Mouse (Mus musculus) intestine, embryonic 14.5 days (tissue): ENCODE data around the gene Cdiptos. TPM values are rescaled to one million over a fixed set of nuclear protein-coding genes. Genes with fewer than 3 reads are reported as not detected.

ENCODE experiments used
- ATAC-seq: fragments of 200-750 bp; cut with Nextera tagmentation; replicated peaks from 2 replicates; pipeline ENCODE4 v1.8.0; 2017; ENCODE audit warnings: low read depth, moderate number of reproducible peaks, moderate TSS enrichment, moderate library complexity; ENCODE audit not compliant: low FRiP score, low TSS enrichment
- DNase-seq: peaks from one replicate; pipeline ENCODE4 v3.0.0-alpha.2; 2018; ENCODE audit warnings: low spot score
- H3K27ac ChIP-seq: fragments of 300-500 bp; sonication (generic); 2 replicates; pipeline ENCODE4 v1.5.1; 2014; ENCODE audit warnings: low read depth, mild to moderate bottlenecking, control low read depth
- H3K27me3 ChIP-seq: fragments of 300-500 bp; sonication (generic); replicated peaks from 2 replicates; pipeline ENCODE4 v1.6.1; 2014; ENCODE audit warnings: low read length, control low read depth; ENCODE audit not compliant: control insufficient read depth, insufficient read depth
- H3K36me3 ChIP-seq: fragments of 300-500 bp; sonication (generic); 2 replicates; pipeline ENCODE4 v1.6.1; 2014; ENCODE audit warnings: low read length, control low read depth; ENCODE audit not compliant: control insufficient read depth, insufficient read depth
- H3K4me1 ChIP-seq: fragments of 300-500 bp; sonication (generic); replicated peaks from 2 replicates; pipeline ENCODE4 v1.6.1; 2014; ENCODE audit warnings: low read length, control low read depth, mixed read lengths; ENCODE audit not compliant: control insufficient read depth, insufficient read depth
- H3K4me2 ChIP-seq: fragments of 300-500 bp; sonication (generic); 2 replicates; pipeline ENCODE4 v1.6.1; 2014; ENCODE audit warnings: low read length
- H3K4me3 ChIP-seq: fragments of 300-500 bp; sonication (generic); 2 replicates; pipeline ENCODE4 v1.5.1; 2014; ENCODE audit warnings: low read depth, low read length, control low read depth, mixed read lengths
- H3K9ac ChIP-seq: fragments of 300-500 bp; sonication (generic); 2 replicates; pipeline ENCODE4 v1.6.1; 2014; ENCODE audit warnings: mild to moderate bottlenecking, low read length
- H3K9me3 ChIP-seq: fragments of 300-500 bp; sonication (generic); 2 replicates; pipeline ENCODE4 v1.6.1; 2016; ENCODE audit warnings: low read length, control low read depth; ENCODE audit not compliant: control insufficient read depth
- WGBS: fragments of 180-500 bp; shearing (Covaris S2); extraction: QIAGEN DNeasy Blood & Tissue Kit; methylation state at CpG from one replicate; pipeline ENCODE4 v1.1.7; 2014; 5-methylcytosine and 5-hydroxymethylcytosine counted together
- polyA plus RNA-seq: library from polyadenylated mRNA; unstranded; fragments of >200 nt; fragmentation: Nextera tagmentation; extraction: Ambion mirVana; gene quantifications from 2 replicates; pipeline ENCODE4 v1.2.1, GENCODE M21; 2014

The Cdiptos gene
- polyA plus RNA-seq, 1 experiment from 2014 or later = 2.2 TPM

- Histone ChIP-seq H3K4me1 (no peaks in the 10 kb centered on the region), H3K27ac (no peak overlapping the region), H3K27me3 (no peaks in the 10 kb centered on the region), H3K9ac (no peak overlapping the region), H3K4me2 (no peak overlapping the region), H3K4me3 (no peak overlapping the region), H3K36me3 (no peaks in the 10 kb centered on the region), H3K9me3 (no peaks in the 10 kb centered on the region)
- ATAC-seq = no peak
- 62% methylated on average over 8 of the region's 8 CpGs for WGBS
- no peak for DNase-seq
Measured at GRCm38 (mm10) chr7:126988816-126989215, 12.9 kb upstream of the Cdiptos start.

- 47% methylated on average over 9 of the region's 9 CpGs for WGBS
- H3K27ac ChIP-seq = no peak overlapping the region
Measured at GRCm38 (mm10) chr7:126986319-126986718, 10.4 kb upstream of the Cdiptos start.

GRCm38 (mm10) chr7:126984667-126985444 is 9.0 kb upstream of the Cdiptos start:
- 38% methylated on average over 10 of the region's 10 CpGs for WGBS
- H3K4me3 ChIP-seq = no peak overlapping the region
- no peaks in the 10 kb centered on the region for H3K4me1 ChIP-seq
- H3K9ac ChIP-seq = no peak overlapping the region
- ATAC-seq = no peak
- no peaks in the 10 kb centered on the region for H3K9me3 ChIP-seq
- H3K4me2 ChIP-seq = no peak overlapping the region
- H3K36me3 ChIP-seq = peaks cover 13% of the 10 kb centered on the region
- no peak overlapping the region for H3K27ac ChIP-seq
- no peak for DNase-seq
- no peaks in the 10 kb centered on the region for H3K27me3 ChIP-seq

More at GRCm38 (mm10) chr7:126986319-126986718, 10.4 kb upstream of the Cdiptos start:
- ATAC-seq = peak; percentile 62; the same call in 1 of the 2 replicates
- Histone ChIP-seq H3K9ac (no peak overlapping the region), H3K9me3 (no peaks in the 10 kb centered on the region), H3K4me3 (no peak overlapping the region), H3K27me3 (no peaks in the 10 kb centered on the region), H3K4me2 (no peak overlapping the region), H3K4me1 (no peaks in the 10 kb centered on the region), H3K36me3 (0 out of 2 replicates have a peak, but pooled peaks cover under 1% of the 10 kb centered on the region)
- peak; percentile 54 for DNase-seq

- Histone ChIP-seq H3K9me3 (no peaks in the 10 kb centered on the region), H3K4me3 (no peak overlapping the region), H3K27ac (no peak overlapping the region), H3K36me3 (peaks cover 31% of the 10 kb centered on the region), H3K9ac (no peak overlapping the region), H3K27me3 (no peaks in the 10 kb centered on the region), H3K4me2 (no peak overlapping the region), H3K4me1 (no peaks in the 10 kb centered on the region)
- DNase-seq = no peak
- 71% methylated on average over 7 of the region's 7 CpGs for whole genome bisulfite sequencing
- ATAC-seq = no peak
Measured at GRCm38 (mm10) chr7:126983113-126983512, 7.2 kb upstream of the Cdiptos start.

DNA sequence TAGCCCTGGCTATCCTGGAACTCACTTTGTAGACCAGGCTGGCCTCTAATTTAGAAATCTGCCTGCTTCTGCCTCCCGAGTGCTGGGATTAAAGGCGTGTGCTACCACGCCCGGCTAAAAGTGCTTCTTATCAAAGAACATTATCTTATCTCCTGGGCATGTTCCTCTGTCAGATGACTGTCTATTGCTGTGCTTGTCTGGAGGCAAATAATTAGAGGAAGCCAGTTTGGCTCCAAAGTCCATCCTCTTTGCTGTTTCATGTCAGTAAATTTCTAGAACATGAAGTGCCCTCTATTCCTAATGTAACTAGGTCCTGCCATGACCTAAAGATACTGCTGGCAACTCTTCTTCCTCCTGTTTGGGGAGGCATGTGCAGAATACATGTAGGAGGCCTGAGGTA is 6.2 kb upstream of the Cdiptos start:
- WGBS = 78% methylated on average over 4 of the region's 4 CpGs

DNA sequence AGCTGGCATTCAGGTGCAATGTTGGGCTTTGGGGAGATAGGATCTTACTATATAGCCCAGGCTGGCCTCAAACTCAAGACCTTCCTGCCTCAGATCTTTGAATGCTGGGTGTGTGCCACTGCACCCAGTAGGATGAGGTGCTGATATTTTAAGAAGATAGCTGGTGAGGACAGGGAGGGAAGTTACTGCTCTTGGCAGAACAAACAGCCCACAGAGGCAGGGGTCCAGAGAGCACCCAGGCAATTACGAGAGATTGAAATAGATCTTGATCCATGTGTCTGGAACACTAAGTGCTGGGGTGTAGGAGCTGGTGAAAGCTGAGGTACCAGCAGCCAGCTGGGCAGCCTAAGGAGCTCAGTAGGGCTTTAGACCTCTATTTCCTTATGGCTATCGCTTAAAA is 5.7 kb upstream of the Cdiptos start:
- WGBS = 79% methylated on average over 2 of the region's 2 CpGs
- no peaks in the 10 kb centered on the region for H3K27me3 ChIP-seq
- ATAC-seq (no peak), DNase-seq (no peak)
- no peak overlapping the region for H3K4me3 ChIP-seq
- H3K9ac ChIP-seq = no peak overlapping the region
- H3K4me1 ChIP-seq = 0 out of 2 replicates have a peak, but pooled peaks cover 5% of the 10 kb centered on the region
- H3K27ac ChIP-seq = no peak overlapping the region
- H3K36me3 ChIP-seq = peaks cover 35% of the 10 kb centered on the region
- H3K4me2 ChIP-seq = no peak overlapping the region
- no peaks in the 10 kb centered on the region for H3K9me3 ChIP-seq

More for the DNA sequence above, 6.2 kb upstream of the Cdiptos start:
- ATAC-seq (no peak), DNase-seq (no peak)
- no peaks in the 10 kb centered on the region for H3K9me3 ChIP-seq
- H3K9ac ChIP-seq = no peak overlapping the region
- no peak overlapping the region for H3K4me3 ChIP-seq
- H3K27me3 ChIP-seq = no peaks in the 10 kb centered on the region
- H3K27ac ChIP-seq = no peak overlapping the region
- H3K4me2 ChIP-seq = no peak overlapping the region
- H3K4me1 ChIP-seq = 0 out of 2 replicates have a peak, but pooled peaks cover 3% of the 10 kb centered on the region
- peaks cover 35% of the 10 kb centered on the region for H3K36me3 ChIP-seq

GRCm38 (mm10) chr7:126978841-126979240 is 2.9 kb upstream of the Cdiptos start:
- ATAC-seq (no peak), DNase-seq (no peak)
- Histone ChIP-seq H3K9me3 (no peaks in the 10 kb centered on the region), H3K4me2 (no peak overlapping the region), H3K36me3 (peaks cover 35% of the 10 kb centered on the region), H3K9ac (no peak overlapping the region), H3K4me1 (0 out of 2 replicates have a peak, but pooled peaks cover 5% of the 10 kb centered on the region), H3K4me3 (no peak overlapping the region), H3K27me3 (no peaks in the 10 kb centered on the region), H3K27ac (no peak overlapping the region)
- 87% methylated on average over 6 of the region's 6 CpGs for WGBS

- Histone ChIP-seq H3K9me3 (no peaks in the 10 kb centered on the region), H3K4me2 (peak overlapping the region; percentile 66), H3K36me3 (peaks cover 35% of the 10 kb centered on the region), H3K4me1 (0 out of 2 replicates have a peak, but pooled peaks cover 5% of the 10 kb centered on the region), H3K9ac (peak overlapping the region; percentile 94), H3K4me3 (peak overlapping the region; percentile 97), H3K27ac (peak overlapping the region; percentile 94), H3K27me3 (no peaks in the 10 kb centered on the region)
- WGBS = 23% methylated on average over 14 of the region's 14 CpGs
- peak; percentile 71 for DNase-seq
- 0 out of 2 replicates have a peak, but pooled peaks have one; percentile 40 for ATAC-seq
Measured at GRCm38 (mm10) chr7:126976878-126977459, 1.1 kb upstream of the Cdiptos start.

DNA sequence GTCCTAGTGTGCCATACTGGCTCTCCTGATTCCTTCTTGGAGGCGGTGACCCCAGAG is 177 bp downstream of the Cdiptos start, which contains the start of gene Cdipt:
Gene Cdipt (plus strand): TSS at position 22 of the 57 bp plus-strand sequence.
- Histone ChIP-seq H3K9me3 (no peaks in the 10 kb centered on the region), H3K4me2 (peak within 1 kb of the TSS; percentile 66), H3K27me3 (no peaks in the 10 kb centered on the region), H3K27ac (peak within 1 kb of the TSS; percentile 94), H3K4me1 (0 out of 2 replicates have a peak, but pooled peaks cover 5% of the 10 kb centered on the region), H3K36me3 (peaks cover 30% of the 10 kb centered on the region), H3K9ac (peak within 1 kb of the TSS; percentile 94), H3K4me3 (peak within 1 kb of the TSS; percentile 97)
- no peak for ATAC-seq
- no peak for DNase-seq
- 5% methylated on average over 1 of the region's 1 CpGs for WGBS
